Mouse (Mus musculus) c-Kit-positive CD71-positive TER-119-positive erythroid progenitor cells, embryonic 14.5 days (primary cell): Measurements from ENCODE around the gene 1700017B05Rik.
"Not testable (repeated sequence)": the region's sequence is repeated elsewhere in the genome, so short reads cannot be mapped to it uniquely, and the experiment has no call there.

ENCODE experiments used
- DNase-seq: peaks from one replicate; pipeline ENCODE4 v3.0.0-alpha.2; 2013; ENCODE audit warnings: low spot score

1700017B05Rik gene

GRCm38 (mm10) chr9:57261913-57262794 is at the start of gene 1700017B05Rik:
Gene 1700017B05Rik, minus strand, starts transcription at chr9:57262612.
- peak; percentile 65 for DNase-seq

- no peak for DNase-seq
Observed at GRCm38 (mm10) chr9:57310895-57311294, 48.5 kb upstream of the 1700017B05Rik start.

GRCm38 (mm10) chr9:57309353-57309752 is 46.9 kb upstream of the 1700017B05Rik start:
- no peak for DNase-seq

GRCm38 (mm10) chr9:57307456-57307855 is 45.0 kb upstream of the 1700017B05Rik start:
- DNase-seq: peak; percentile 23

- DNase-seq: not testable (repeated sequence)
Observed at GRCm38 (mm10) chr9:57304716-57305115, 42.3 kb upstream of the 1700017B05Rik start.

GRCm38 (mm10) chr9:57304251-57304650 is 41.8 kb upstream of the 1700017B05Rik start:
- no peak for DNase-seq

- DNase-seq: no peak
Observed at GRCm38 (mm10) chr9:57303356-57303755, 40.9 kb upstream of the 1700017B05Rik start.

- DNase-seq: peak; percentile 25
Observed at GRCm38 (mm10) chr9:57300825-57301224, 38.4 kb upstream of the 1700017B05Rik start.

- peak; percentile 93 for DNase-seq
Observed at GRCm38 (mm10) chr9:57299790-57300477, 37.5 kb upstream of the 1700017B05Rik start.

- peak; percentile 30 for DNase-seq
Observed at GRCm38 (mm10) chr9:57297938-57298337, 35.5 kb upstream of the 1700017B05Rik start.

GRCm38 (mm10) chr9:57296277-57296676 is 33.9 kb upstream of the 1700017B05Rik start:
- no peak for DNase-seq

- no peak for DNase-seq
Observed at GRCm38 (mm10) chr9:57295666-57296065, 33.3 kb upstream of the 1700017B05Rik start.

GRCm38 (mm10) chr9:57294905-57295304 is 32.5 kb upstream of the 1700017B05Rik start:
- DNase-seq: no peak

- no peak for DNase-seq
Observed at GRCm38 (mm10) chr9:57287183-57287582, 24.8 kb upstream of the 1700017B05Rik start.

GRCm38 (mm10) chr9:57283311-57283710 is 20.9 kb upstream of the 1700017B05Rik start:
- no peak for DNase-seq

- DNase-seq: no peak
Observed at GRCm38 (mm10) chr9:57282686-57283085, 20.3 kb upstream of the 1700017B05Rik start.

- no peak for DNase-seq
Observed at GRCm38 (mm10) chr9:57281549-57281948, 19.1 kb upstream of the 1700017B05Rik start.

- no peak for DNase-seq
Observed at GRCm38 (mm10) chr9:57279441-57279840, 17.0 kb upstream of the 1700017B05Rik start.

GRCm38 (mm10) chr9:57278268-57278667 is 15.9 kb upstream of the 1700017B05Rik start:
- no peak for DNase-seq

GRCm38 (mm10) chr9:57276311-57276710 is 13.9 kb upstream of the 1700017B05Rik start:
- no peak for DNase-seq

GRCm38 (mm10) chr9:57273805-57274494 is 11.5 kb upstream of the 1700017B05Rik start:
- no peak for DNase-seq
